Comparison of ENCODE assay signal across 14 mouse cellular contexts in genomic region chr4:149401591-149401982, GRCm38 (mm10). TPM values are rescaled to one million over a fixed set of nuclear protein-coding genes. Genes with fewer than 3 reads are reported as not detected.
DNase-seq lines count a peak whose midpoint lies in the region; ATAC-seq and TF ChIP-seq lines count a peak whose summit lies in the region.
"Had no signal": no experiment of that assay in that cellular context is flagged by ENCODE, and none has a peak within 500 bp of the region (broad histone marks: within the 10 kb centered on the region; RNA-seq: fewer than 3 reads in every experiment).

No protein-coding gene starts in this region.

- no peak overlapping the region for H3K4me2 ChIP-seq in intestine, postnatal 0 days (replicated peaks; ENCODE audit: low read depth)
- H3K4me2 ChIP-seq: forebrain, embryonic 12.5 days had no signal

- peak overlapping the region; percentile 71 for H3K27ac ChIP-seq in intestine, postnatal 0 days (ENCODE audit: low read depth, low read length)
- H3K27ac ChIP-seq: forebrain, embryonic 12.5 days had no signal

- WGBS in intestine, postnatal 0 days: 44% methylated on average over 8 of the region's 8 CpGs

- no peaks in the 10 kb centered on the region for H3K9me3 ChIP-seq in intestine, postnatal 0 days (ENCODE audit: control insufficient read depth)
- H3K9me3 ChIP-seq: forebrain, embryonic 12.5 days had no signal

- peaks cover 9% of the 10 kb centered on the region for H3K4me1 ChIP-seq in intestine, postnatal 0 days (replicated peaks; ENCODE audit: control insufficient read depth, insufficient read depth, low read length)

- no peak for ATAC-seq in intestine, postnatal 0 days

- no peak for TF ChIP-seq CTCF in intestine, postnatal 0 days (IDR thresholded peaks at IDR 0.05; ENCODE audit: low read depth)

- H3K9ac ChIP-seq in intestine, postnatal 0 days (ENCODE audit: low read depth, low read length): no peak overlapping the region
- H3K9ac ChIP-seq: forebrain, embryonic 12.5 days had no signal

- no peak overlapping the region for H3K4me3 ChIP-seq in intestine, postnatal 0 days (ENCODE audit: low read depth, low read length)
- H3K4me3 ChIP-seq: forebrain, embryonic 12.5 days had no signal

- DNase-seq in lung, postnatal 14 days: peak; percentile 23
- no peak for DNase-seq in lung, postnatal 36 days
- peak; percentile 76 for DNase-seq in NIH3T3 (ENCODE audit: low read depth)
- DNase-seq in gastrocnemius, postnatal 25 days: peak; percentile 44
- no peak for DNase-seq in layer of hippocampus, adult 11-12 months (ENCODE audit: low spot score)
- no peak for DNase-seq in cerebellum, postnatal 25 days
- no peak for DNase-seq in right cerebral cortex, postnatal 25 days
- DNase-seq: liver had no signal

- H3K27me3 ChIP-seq in intestine, postnatal 0 days (replicated peaks; ENCODE audit: control insufficient read depth, insufficient read depth, low read length): no peaks in the 10 kb centered on the region
- H3K27me3 ChIP-seq: forebrain, embryonic 12.5 days had no signal

- peaks cover 18% of the 10 kb centered on the region; the same call in 1 of the 2 replicates for H3K36me3 ChIP-seq in intestine, postnatal 0 days (ENCODE audit: control insufficient read depth, insufficient read depth)

RNA-seq across cellular contexts. Expression of gene Ube4b, which starts 25.0 kb away (rescaled TPM):
- total RNA-seq in gastrocnemius, postnatal 25 days (2021): 10 to 100 TPM; 32.2 to 36.3 TPM
- polyA plus RNA-seq in intestine, postnatal 0 days (2015; fragmentation: Nextera tagmentation; extraction: Ambion mirVana): 47.2 and 47.6 TPM in 2 replicates

RNA-seq across cellular contexts. Expression of gene Rbp7, which starts 53.2 kb away (rescaled TPM):
- 10 to 100 TPM; 17.5 to 23.0 TPM for total RNA-seq in gastrocnemius, postnatal 25 days (2021)
- 3.8 and 4.0 TPM in 2 replicates for polyA plus RNA-seq in intestine, postnatal 0 days (2015; fragmentation: Nextera tagmentation; extraction: Ambion mirVana)
- total RNA-seq: layer of hippocampus, adult 18-20 months; megakaryocyte progenitor cell, adult 5-6 weeks had no signal
- polyA plus RNA-seq: forebrain, embryonic 12.5 days; hindbrain, embryonic 11.5 days; neural tube, embryonic 11.5 days had no signal

Comparison
In these comparisons a context has a peak if more than half of its experiments do, and no peak if none do; other contexts are left out.
1. DNase-seq: peak in lung, postnatal 14 days (single experiment), NIH3T3 (single experiment) and gastrocnemius, postnatal 25 days (single experiment); none in lung, postnatal 36 days (single experiment), layer of hippocampus, adult 11-12 months (single experiment), cerebellum, postnatal 25 days (0 of 2) and right cerebral cortex, postnatal 25 days (single experiment).